Mouse (Mus musculus): Measurements from ENCODE around the gene Lmo2.

GRCm38 (mm10) chr2:103934670-103935069, 23.1 kb upstream of the Lmo2 start:
- TF ChIP-seq POLR2A (IDR thresholded peaks at IDR 0.05; ENCODE audit: insufficient read depth, low read depth, low read length) (no peak), CTCF (IDR thresholded peaks at IDR 0.05) (no peak), EP300 (IDR thresholded peaks at IDR 0.05; ENCODE audit: insufficient read depth, low read depth, low read length) (no peak)

Measured in heart, adult 2 months (tissue).